Mouse (Mus musculus): ENCODE results near the gene Shroom1.

GRCm38 (mm10) chr11:53423036-53423435 lies 34.0 kb upstream of the Shroom1 start, which contains the start of gene Leap2:
- TF ChIP-seq POLR2A (IDR thresholded peaks at IDR 0.05; ENCODE audit: insufficient read depth, low read depth, low read length): no peak
- no peak for TF ChIP-seq CTCF (IDR thresholded peaks at IDR 0.05)
- no peak for TF ChIP-seq EP300 (IDR thresholded peaks at IDR 0.05; ENCODE audit: insufficient read depth, low read depth, low read length)

All from heart, adult 2 months (tissue).